Mouse (Mus musculus): Measurements from ENCODE around the gene Msl1.

GRCm38 (mm10) chr11:98755726-98756380 lies 39.5 kb upstream of the Msl1 start:
- TF ChIP-seq POLR2A (IDR thresholded peaks at IDR 0.05; ENCODE audit: insufficient read length, low read depth): no peak
- no peak for TF ChIP-seq E2F4 (IDR thresholded peaks at IDR 0.05; ENCODE audit: insufficient read depth)
- no peak for TF ChIP-seq USF1 (IDR thresholded peaks at IDR 0.05; ENCODE audit: low read depth)
- TF ChIP-seq MAX (IDR thresholded peaks at IDR 0.05; ENCODE audit: low read depth): no peak
- TF ChIP-seq POLR2AphosphoS2 (IDR thresholded peaks at IDR 0.05; ENCODE audit: insufficient read length, low read depth): no peak
- TF ChIP-seq MYOD1 (IDR thresholded peaks at IDR 0.05; ENCODE audit: control insufficient read depth in 1 of 3, insufficient read length in 2 of 3, low read depth in 2 of 3): no peak
- TF ChIP-seq MYOG (IDR thresholded peaks at IDR 0.05; ENCODE audit: control insufficient read depth in 1 of 3, insufficient read depth in 1 of 3, insufficient read length in 2 of 3, low read depth in 2 of 3): no peak
- no peak for TF ChIP-seq TCF12 (IDR thresholded peaks at IDR 0.05; ENCODE audit: insufficient read depth, poor library complexity, severe bottlenecking)
